Mouse (Mus musculus) midbrain, postnatal 0 days (tissue): ENCODE data around the gene Nsmce3. TPM values are rescaled to one million over a fixed set of nuclear protein-coding genes. Genes with fewer than 3 reads are reported as not detected.

ENCODE experiments used
- ATAC-seq: fragments of 200-750 bp; cut with Nextera tagmentation; 2 replicates; pipeline ENCODE4 v1.8.0; 2017; ENCODE audit warnings: moderate number of reproducible peaks, mild to moderate bottlenecking, moderate TSS enrichment, moderate library complexity; ENCODE audit not compliant: low FRiP score
- DNase-seq: peaks from one replicate; pipeline ENCODE4 v3.0.0-alpha.2; 2015; ENCODE audit warnings: low spot score
- H3K27ac ChIP-seq: fragments of 300-500 bp; sonication (generic); 2 replicates; pipeline ENCODE4 v1.5.1; 2014; ENCODE audit warnings: low read depth, mild to moderate bottlenecking, low read length, mixed read lengths
- H3K27me3 ChIP-seq: fragments of 300-500 bp; sonication (generic); 2 replicates; pipeline ENCODE4 v1.6.1; 2014; ENCODE audit warnings: low read length, control low read depth, mixed read lengths; ENCODE audit not compliant: insufficient read depth
- H3K36me3 ChIP-seq: fragments of 300-500 bp; sonication (generic); 2 replicates; pipeline ENCODE4 v1.6.1; 2014; ENCODE audit warnings: low read length, control low read depth, mixed read lengths; ENCODE audit not compliant: insufficient read depth
- H3K4me1 ChIP-seq: fragments of 300-500 bp; sonication (generic); 2 replicates; pipeline ENCODE4 v1.6.1; 2014; ENCODE audit warnings: mild to moderate bottlenecking, control low read depth, antibody characterized with exemption, low read length, mixed read lengths; ENCODE audit not compliant: insufficient read depth
- H3K4me2 ChIP-seq: fragments of 300-500 bp; sonication (generic); 2 replicates; pipeline ENCODE4 v1.6.1; 2014; ENCODE audit warnings: low read depth, mild to moderate bottlenecking, low read length, mixed read lengths; ENCODE audit not compliant: poor library complexity, severe bottlenecking
- H3K4me3 ChIP-seq: fragments of 300-500 bp; sonication (generic); 2 replicates; pipeline ENCODE4 v1.5.1; 2014; ENCODE audit warnings: low read depth, mild to moderate bottlenecking, low read length, moderate library complexity
- H3K9ac ChIP-seq: fragments of 300-500 bp; sonication (generic); replicated peaks from 2 replicates; pipeline ENCODE4 v1.6.1; 2014; ENCODE audit warnings: mild to moderate bottlenecking, low read length, moderate library complexity, mixed read lengths; ENCODE audit not compliant: poor library complexity, severe bottlenecking
- H3K9me3 ChIP-seq: fragments of 300-500 bp; sonication (generic); 2 replicates; pipeline ENCODE4 v1.6.1; 2016; ENCODE audit warnings: low read length, control low read depth
- CTCF ChIP-seq: IDR thresholded peaks from 2 replicates; pipeline ENCODE4 v1.5.1; 2016; ENCODE audit warnings: antibody characterized with exemption, mild to moderate bottlenecking
- WGBS: fragments of 180-500 bp; shearing (Covaris S2); extraction: QIAGEN DNeasy Blood & Tissue Kit; methylation state at CpG from one replicate; pipeline ENCODE4 v1.1.7; 2014; 5-methylcytosine and 5-hydroxymethylcytosine counted together
- polyA plus RNA-seq: library from polyadenylated mRNA; unstranded; fragments of >200 nt; fragmentation: Nextera tagmentation; extraction: Ambion mirVana; gene quantifications from 2 replicates; pipeline ENCODE4 v1.2.1, GENCODE M21; 2015
- total RNA-seq: library from RNA; depleted of rRNA; stranded (reverse); fragments of >200 nt; gene quantifications from 2 replicates; pipeline ENCODE4 v1.2.3, GENCODE M21; 2014

Nsmce3 gene
- total and polyA plus RNA-seq, 2 experiments from 2014 or later: 9.9 to 14.4 TPM

DNA sequence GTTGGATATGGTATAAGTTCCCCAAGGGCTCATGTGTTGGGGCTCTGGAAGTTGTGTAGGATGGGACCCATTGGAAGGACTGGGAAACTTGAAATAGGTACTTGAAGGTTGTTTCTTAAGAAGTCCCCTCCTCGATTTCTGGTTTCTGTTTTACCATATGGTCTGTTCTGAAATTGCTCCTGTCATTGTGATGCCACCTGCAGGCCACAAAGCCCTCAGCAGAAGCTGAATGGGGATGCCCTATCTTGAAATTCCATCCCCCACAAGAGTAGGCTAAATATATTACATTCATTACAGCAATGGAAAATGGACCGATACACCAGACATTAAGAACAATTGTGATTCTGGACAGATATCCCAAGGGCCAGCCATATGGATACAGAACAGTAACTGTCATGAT is 37.4 kb upstream of the Nsmce3 start:
- ATAC-seq (no peak), DNase-seq (no peak)
- H3K4me2 ChIP-seq: no peak overlapping the region
- no peaks in the 10 kb centered on the region for H3K27me3 ChIP-seq
- TF ChIP-seq CTCF: no peak
- no peaks in the 10 kb centered on the region for H3K36me3 ChIP-seq
- no peaks in the 10 kb centered on the region for H3K4me1 ChIP-seq
- 89% methylated on average over 2 of the region's 2 CpGs for WGBS
- no peak overlapping the region for H3K4me3 ChIP-seq
- H3K9ac ChIP-seq: no peak overlapping the region
- H3K9me3 ChIP-seq: no peaks in the 10 kb centered on the region
- no peak overlapping the region for H3K27ac ChIP-seq

DNA sequence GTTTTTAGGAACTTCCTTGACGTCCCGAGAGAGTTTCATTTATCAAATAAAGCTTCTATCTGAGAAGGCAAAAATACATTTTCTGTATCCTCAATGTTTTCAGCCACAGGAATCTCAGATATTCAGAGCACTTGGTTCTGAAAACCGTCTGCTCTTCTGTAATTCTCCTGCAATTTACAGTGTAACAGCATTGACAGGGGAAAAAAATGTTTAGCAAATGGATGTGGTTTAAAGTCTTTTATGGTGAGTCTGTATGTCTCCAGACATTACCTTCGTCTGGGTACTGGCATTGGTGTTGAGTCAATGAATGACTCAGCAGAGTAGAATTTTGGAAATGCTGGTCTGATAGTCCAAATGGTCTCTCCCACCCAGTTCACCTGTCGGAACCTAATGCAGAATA is 34.2 kb upstream of the Nsmce3 start:
- H3K27ac ChIP-seq: no peak overlapping the region
- H3K4me1 ChIP-seq: no peaks in the 10 kb centered on the region
- H3K4me2 ChIP-seq: no peak overlapping the region
- no peak for TF ChIP-seq CTCF
- H3K9ac ChIP-seq: no peak overlapping the region
- no peak for ATAC-seq
- WGBS: 76% methylated on average over 5 of the region's 5 CpGs
- no peaks in the 10 kb centered on the region for H3K36me3 ChIP-seq
- DNase-seq: no peak
- H3K27me3 ChIP-seq: no peaks in the 10 kb centered on the region
- no peaks in the 10 kb centered on the region for H3K9me3 ChIP-seq
- H3K4me3 ChIP-seq: no peak overlapping the region

DNA sequence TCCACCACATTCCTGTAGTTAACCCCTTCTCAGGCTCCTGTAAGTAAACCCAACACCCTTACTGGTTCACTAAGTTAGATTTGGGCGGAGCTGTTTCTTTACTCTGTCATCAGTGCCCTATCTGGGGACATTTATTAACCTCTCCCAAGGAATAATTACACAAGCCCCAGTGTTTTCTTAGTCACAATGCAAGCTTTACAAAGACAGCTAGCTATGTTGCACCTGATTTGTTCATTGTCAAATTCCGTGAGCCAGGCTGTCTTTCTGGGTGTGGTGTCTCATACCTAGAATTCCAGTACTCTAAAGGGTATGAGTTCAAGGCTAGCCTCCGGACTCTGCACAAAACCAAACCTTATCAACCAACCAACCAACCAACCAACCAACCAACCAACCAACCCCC is 32.7 kb upstream of the Nsmce3 start:
- no peak overlapping the region for H3K4me2 ChIP-seq
- H3K9me3 ChIP-seq: no peaks in the 10 kb centered on the region
- ATAC-seq (no peak), DNase-seq (no peak)
- WGBS: 94% methylated on average over 3 of the region's 3 CpGs
- H3K27me3 ChIP-seq: no peaks in the 10 kb centered on the region
- no peak overlapping the region for H3K9ac ChIP-seq
- H3K4me1 ChIP-seq: no peaks in the 10 kb centered on the region
- H3K4me3 ChIP-seq: no peak overlapping the region
- H3K27ac ChIP-seq: no peak overlapping the region
- TF ChIP-seq CTCF: no peak
- no peaks in the 10 kb centered on the region for H3K36me3 ChIP-seq

DNA sequence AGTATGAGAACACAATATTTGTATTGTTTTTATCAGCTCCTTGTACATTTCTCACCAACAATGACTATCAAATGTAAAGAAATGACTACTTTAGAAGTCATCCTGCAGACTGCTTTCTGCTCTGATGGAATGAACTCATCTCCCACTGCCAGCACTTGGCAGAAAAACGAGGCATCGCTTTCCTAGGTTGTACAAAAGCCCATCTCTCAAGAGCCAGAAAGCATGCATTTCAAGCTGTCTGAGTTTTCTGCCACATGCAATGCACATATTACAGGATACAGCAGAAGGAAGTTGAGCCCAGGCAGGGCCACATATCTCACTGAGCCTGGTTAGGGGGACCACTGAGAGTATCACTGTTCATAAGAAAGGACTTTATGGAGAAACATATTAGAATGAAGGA is 27.5 kb upstream of the Nsmce3 start:
- no peak for DNase-seq
- WGBS: 75% methylated on average over 2 of the region's 2 CpGs
- Histone ChIP-seq H3K36me3 (no peaks in the 10 kb centered on the region), H3K4me2 (no peak overlapping the region), H3K9me3 (no peaks in the 10 kb centered on the region), H3K27me3 (no peaks in the 10 kb centered on the region), H3K9ac (no peak overlapping the region), H3K27ac (no peak overlapping the region), H3K4me3 (no peak overlapping the region), H3K4me1 (no peaks in the 10 kb centered on the region)
- ATAC-seq: no peak
- TF ChIP-seq CTCF: no peak

DNA sequence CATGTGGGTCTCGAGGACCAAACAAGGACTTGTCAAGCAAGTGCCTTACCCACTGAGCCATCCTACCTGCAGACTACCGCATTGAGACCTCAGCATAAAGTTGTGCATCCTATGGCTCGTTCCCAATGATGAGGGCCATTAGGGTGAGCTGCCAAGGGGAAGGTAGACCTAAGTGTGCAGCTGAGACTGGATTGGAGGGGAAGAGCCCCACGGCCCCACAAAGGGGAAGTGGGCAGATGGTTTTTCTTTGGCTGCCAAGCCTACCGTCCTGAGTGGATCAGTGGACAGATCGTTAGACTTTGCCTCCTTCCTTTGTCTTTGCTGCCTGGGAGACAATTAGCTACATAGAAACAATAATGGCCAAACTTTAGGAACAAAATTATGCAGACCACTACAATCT is 23.8 kb upstream of the Nsmce3 start:
- H3K27me3 ChIP-seq: no peaks in the 10 kb centered on the region
- no peak overlapping the region for H3K27ac ChIP-seq
- no peak overlapping the region for H3K9ac ChIP-seq
- no peak overlapping the region for H3K4me2 ChIP-seq
- DNase-seq (no peak), ATAC-seq (no peak)
- no peaks in the 10 kb centered on the region for H3K4me1 ChIP-seq
- H3K9me3 ChIP-seq: no peaks in the 10 kb centered on the region
- TF ChIP-seq CTCF: no peak
- H3K36me3 ChIP-seq: no peaks in the 10 kb centered on the region
- 90% methylated on average over 6 of the region's 6 CpGs for WGBS
- H3K4me3 ChIP-seq: no peak overlapping the region

DNA sequence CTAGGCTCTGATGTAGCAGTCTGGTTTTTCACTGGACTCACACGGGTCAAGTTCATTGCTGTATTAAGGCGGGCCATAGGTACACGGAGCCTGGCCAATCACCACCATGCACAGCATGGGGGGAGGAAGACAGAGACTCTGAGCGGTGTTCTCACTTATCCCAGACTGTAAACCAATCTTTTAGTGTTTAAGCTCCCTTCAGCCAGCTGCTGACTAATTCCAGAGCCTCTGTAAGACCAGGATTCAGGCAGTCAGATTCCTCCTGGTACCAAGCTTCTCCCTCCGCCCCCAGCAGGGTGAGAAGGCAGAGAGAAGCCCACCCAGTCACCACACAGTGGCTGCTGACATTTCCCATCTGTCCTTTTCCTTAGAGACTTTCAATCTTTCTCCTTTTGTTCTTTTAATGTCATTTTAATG is 22.9 kb upstream of the Nsmce3 start:
- no peak overlapping the region for H3K27ac ChIP-seq
- 51% methylated on average over 5 of the region's 5 CpGs for WGBS
- no peak overlapping the region for H3K4me3 ChIP-seq
- no peaks in the 10 kb centered on the region for H3K36me3 ChIP-seq
- DNase-seq (no peak), ATAC-seq (no peak)
- no peaks in the 10 kb centered on the region for H3K27me3 ChIP-seq
- no peaks in the 10 kb centered on the region for H3K4me1 ChIP-seq
- H3K4me2 ChIP-seq: no peak overlapping the region
- no peak overlapping the region for H3K9ac ChIP-seq
- H3K9me3 ChIP-seq: no peaks in the 10 kb centered on the region
- TF ChIP-seq CTCF: no peak
